26 mouse cellular contexts compared by ENCODE assay signal in genomic region chr11:106306758-106307157, GRCm38 (mm10). TPM values are rescaled to one million over a fixed set of nuclear protein-coding genes. Genes with fewer than 3 reads are reported as not detected.
DNase-seq lines count a peak whose midpoint lies in the region; ATAC-seq and TF ChIP-seq lines count a peak whose summit lies in the region.
"Had no signal": no experiment of that assay in that cellular context is flagged by ENCODE, and none has a peak within 500 bp of the region (broad histone marks: within the 10 kb centered on the region; RNA-seq: fewer than 3 reads in every experiment).

No protein-coding gene starts in this region.

- no peak for DNase-seq in spleen, adult 2 months (ENCODE audit: low read depth in 1 of 2, low spot score in 2 of 2)
- no peak for DNase-seq in spleen, postnatal 36 days (ENCODE audit: low spot score in 2 of 2)
- DNase-seq in B cell, adult 2 months, result peak; percentile 36
- no peak for DNase-seq in urinary bladder, postnatal 25 days (ENCODE audit: low spot score)
- no peak for DNase-seq in urinary bladder, postnatal 10 days (ENCODE audit: low spot score)
- DNase-seq: adrenal gland, adult 2 months; adrenal gland, postnatal 14 days; cerebellum, adult 18-20 months; cerebellum, adult 9-10 months; cerebellum, postnatal 25 days; forebrain, postnatal 0 days; gastrocnemius, postnatal 14 days; heart, adult 11 months had no signal

- peaks cover 11% of the 10 kb centered on the region for H3K36me3 ChIP-seq in spleen, adult 2 months (ENCODE audit: control insufficient read depth, insufficient read depth, low read length)
- no peaks in the 10 kb centered on the region for H3K36me3 ChIP-seq in intestine, embryonic 15.5 days
- H3K36me3 ChIP-seq: embryonic facial prominence, embryonic 12.5 days; embryonic facial prominence, embryonic 15.5 days; G1E; hindbrain, embryonic 12.5 days; hindbrain, embryonic 15.5 days had no signal

- no peaks in the 10 kb centered on the region for H3K27me3 ChIP-seq in spleen, adult 2 months (ENCODE audit: control insufficient read depth, insufficient read depth, low read length)
- H3K27me3 ChIP-seq in intestine, embryonic 15.5 days (replicated peaks), result no peaks in the 10 kb centered on the region
- H3K27me3 ChIP-seq: embryonic facial prominence, embryonic 12.5 days; embryonic facial prominence, embryonic 15.5 days; hindbrain, embryonic 12.5 days; hindbrain, embryonic 15.5 days had no signal

- H3K4me3 ChIP-seq in spleen, adult 2 months (ENCODE audit: extremely low read depth, insufficient read depth, insufficient read length), result no peak overlapping the region
- no peak overlapping the region for H3K4me3 ChIP-seq in bone marrow, adult 2 months (replicated peaks; ENCODE audit: control insufficient read depth, low read depth, low read length)
- H3K4me3 ChIP-seq in intestine, embryonic 15.5 days (replicated peaks), result no peak overlapping the region
- H3K4me3 ChIP-seq: embryonic facial prominence, embryonic 12.5 days; embryonic facial prominence, embryonic 15.5 days; gastrocnemius, adult 2 months; hindbrain, embryonic 12.5 days; hindbrain, embryonic 15.5 days had no signal

- peaks cover 30% of the 10 kb centered on the region for H3K4me1 ChIP-seq in spleen, adult 2 months (ENCODE audit: control insufficient read depth, insufficient read depth, insufficient read length)
- H3K4me1 ChIP-seq in bone marrow, adult 2 months (ENCODE audit: control insufficient read depth, insufficient read depth, low read length), result no peaks in the 10 kb centered on the region; the same call in 1 of the 2 replicates
- no peaks in the 10 kb centered on the region for H3K4me1 ChIP-seq in intestine, embryonic 15.5 days (replicated peaks)
- H3K4me1 ChIP-seq: embryonic facial prominence, embryonic 12.5 days; hindbrain, embryonic 12.5 days; hindbrain, embryonic 15.5 days had no signal

- TF ChIP-seq CTCF in spleen, adult 2 months (IDR thresholded peaks at IDR 0.05; ENCODE audit: extremely low read depth, insufficient read depth, insufficient read length, insufficient replicate concordance), result no peak
- no peak for TF ChIP-seq CTCF in bone marrow, adult 2 months (IDR thresholded peaks at IDR 0.05; ENCODE audit: control insufficient read depth, insufficient read depth, low read length)

- no peak overlapping the region for H3K9ac ChIP-seq in intestine, embryonic 15.5 days
- H3K9ac ChIP-seq: embryonic facial prominence, embryonic 12.5 days; embryonic facial prominence, embryonic 15.5 days; forebrain, postnatal 0 days; hindbrain, embryonic 12.5 days; hindbrain, embryonic 15.5 days had no signal

- 61% methylated on average over 9 of the region's 9 CpGs for WGBS in spleen, adult 2 months
- WGBS in bone marrow, adult 2 months, result 71% methylated on average over 9 of the region's 9 CpGs
- WGBS in intestine, embryonic 15.5 days, result 86% methylated on average over 9 of the region's 9 CpGs

- TF ChIP-seq POLR2A in spleen, adult 2 months (IDR thresholded peaks at IDR 0.05; ENCODE audit: low read depth, low read length), result no peak
- no peak for TF ChIP-seq POLR2A in bone marrow, adult 2 months (IDR thresholded peaks at IDR 0.05; ENCODE audit: borderline replicate concordance, control insufficient read depth, low read depth, low read length)

- H3K9me3 ChIP-seq in intestine, embryonic 15.5 days, result no peaks in the 10 kb centered on the region
- H3K9me3 ChIP-seq: embryonic facial prominence, embryonic 12.5 days; embryonic facial prominence, embryonic 15.5 days; G1E; hindbrain, embryonic 12.5 days; hindbrain, embryonic 15.5 days had no signal

- H3K4me2 ChIP-seq in intestine, embryonic 15.5 days (replicated peaks), result no peak overlapping the region
- H3K4me2 ChIP-seq: embryonic facial prominence, embryonic 12.5 days; embryonic facial prominence, embryonic 15.5 days; heart, embryonic 11.5 days; hindbrain, embryonic 12.5 days; hindbrain, embryonic 15.5 days had no signal

- peak overlapping the region; percentile 92 for H3K27ac ChIP-seq in spleen, adult 2 months (ENCODE audit: insufficient read depth, low read length)
- peak overlapping the region; percentile 42 for H3K27ac ChIP-seq in bone marrow, adult 2 months (ENCODE audit: control insufficient read depth, insufficient read depth, low read depth, low read length, poor library complexity)
- H3K27ac ChIP-seq in intestine, embryonic 15.5 days, result no peak overlapping the region
- H3K27ac ChIP-seq: embryonic facial prominence, embryonic 12.5 days; embryonic facial prominence, embryonic 15.5 days; gastrocnemius, adult 2 months; hindbrain, embryonic 12.5 days; hindbrain, embryonic 15.5 days had no signal

- ATAC-seq in intestine, embryonic 15.5 days, result no peak
- ATAC-seq: forebrain, embryonic 14.5 days; forebrain, postnatal 0 days had no signal

RNA-seq across cellular contexts. Expression of gene Gh, which starts 5.1 kb away (rescaled TPM):
- 4.7 and 5.4 TPM in 2 replicates for polyA plus RNA-seq in spleen, adult 2 months (2012; rRNA removed)
- not detected in 2 replicates for polyA plus RNA-seq in bone marrow, adult 2 months (2011; ENCODE audit: insufficient read depth, insufficient read length, low replicate concordance, missing spikeins)
- polyA plus RNA-seq in intestine, embryonic 15.5 days (2015; fragmentation: Nextera tagmentation; extraction: Ambion mirVana), result not detected in 2 replicates
- polyA plus RNA-seq: adrenal gland, adult 2 months; embryonic facial prominence, embryonic 12.5 days; embryonic facial prominence, embryonic 15.5 days; forebrain, embryonic 11.5 days; forebrain, embryonic 14.5 days; forebrain, postnatal 0 days; G1E; heart, embryonic 11.5 days; heart, embryonic 14.5 days; heart, postnatal 0 days; hindbrain, embryonic 12.5 days; hindbrain, embryonic 15.5 days had no signal

RNA-seq across cellular contexts. Expression of gene Cd79b, which starts 7.8 kb away (rescaled TPM):
- polyA plus RNA-seq in spleen, adult 2 months (2012; rRNA removed), result 556 and 588 TPM in 2 replicates
- polyA plus RNA-seq in bone marrow, adult 2 months (2011; ENCODE audit: insufficient read depth, insufficient read length, low replicate concordance, missing spikeins), result 130 and 270 TPM in 2 replicates
- polyA plus RNA-seq in intestine, embryonic 15.5 days (2015; fragmentation: Nextera tagmentation; extraction: Ambion mirVana), result 2.9 and 3.0 TPM in 2 replicates

RNA-seq across cellular contexts. Expression of gene Tcam1, which starts 30.3 kb away (rescaled TPM):
- 0.11 and 0.14 TPM in 2 replicates for polyA plus RNA-seq in spleen, adult 2 months (2012; rRNA removed)
- polyA plus RNA-seq in bone marrow, adult 2 months (2011; ENCODE audit: insufficient read depth, insufficient read length, low replicate concordance, missing spikeins), result not detected in 2 replicates
- 0.31 and 0.33 TPM in 2 replicates for polyA plus RNA-seq in intestine, embryonic 15.5 days (2015; fragmentation: Nextera tagmentation; extraction: Ambion mirVana)
- polyA plus RNA-seq: adrenal gland, adult 2 months; heart, postnatal 0 days had no signal

RNA-seq across cellular contexts. Expression of gene Smarcd2, which starts 34.0 kb away (rescaled TPM):
- 120 and 146 TPM in 2 replicates for polyA plus RNA-seq in spleen, adult 2 months (2012; rRNA removed)
- polyA plus RNA-seq in bone marrow, adult 2 months (2011; ENCODE audit: insufficient read depth, insufficient read length, low replicate concordance, missing spikeins), result 52.2 and 76.9 TPM in 2 replicates
- polyA plus RNA-seq in intestine, embryonic 15.5 days (2015; fragmentation: Nextera tagmentation; extraction: Ambion mirVana), result 60.6 and 61.5 TPM in 2 replicates

RNA-seq across cellular contexts. Expression of gene Scn4a, which starts 46.3 kb away (rescaled TPM):
- polyA plus RNA-seq in spleen, adult 2 months (2012; rRNA removed), result 6.1 and 6.5 TPM in 2 replicates
- polyA plus RNA-seq in bone marrow, adult 2 months (2011; ENCODE audit: insufficient read depth, insufficient read length, low replicate concordance, missing spikeins), result 0.63 and 1.6 TPM in 2 replicates
- polyA plus RNA-seq in intestine, embryonic 15.5 days (2015; fragmentation: Nextera tagmentation; extraction: Ambion mirVana), result 0.03 and 0.05 TPM in 2 replicates
- polyA plus RNA-seq: forebrain, embryonic 11.5 days; forebrain, embryonic 14.5 days; G1E; hindbrain, embryonic 12.5 days; hindbrain, embryonic 15.5 days had no signal

Comparison
In these comparisons a context has a peak if more than half of its experiments do, and no peak if none do; other contexts are left out.
1. DNase-seq: peak in B cell, adult 2 months (2 of 2); none in spleen, adult 2 months (0 of 2), spleen, postnatal 36 days (0 of 2), urinary bladder, postnatal 25 days (single experiment) and urinary bladder, postnatal 10 days (single experiment).
2. RNA of gene Cd79b, which starts 7.8 kb away (polyA plus RNA-seq): 556 to 588 TPM in spleen, adult 2 months and 130 to 270 TPM in bone marrow, adult 2 months; 2.9 to 3.0 TPM in intestine, embryonic 15.5 days; every median in the first group is over 10 times any median in the second.